Mouse (Mus musculus) forebrain, embryonic 10.5 days (tissue): Measurements from ENCODE around the gene Ube2f. TPM values are rescaled to one million over a fixed set of nuclear protein-coding genes. Genes with fewer than 3 reads are reported as not detected.

Experiments used
- DNase-seq: peaks from one replicate; pipeline ENCODE4 v3.0.0-alpha.2; 2017; ENCODE audit warnings: low spot score; ENCODE audit errors: extremely low spot score
- H3K27ac ChIP-seq: fragments of 300-500 bp; sonication (generic); 2 replicates; pipeline ENCODE4 v1.5.1; 2016; ENCODE audit warnings: mild to moderate bottlenecking
- H3K27me3 ChIP-seq: fragments of 300-500 bp; sonication (generic); 2 replicates; pipeline ENCODE4 v1.6.1; 2016; ENCODE audit warnings: mild to moderate bottlenecking; ENCODE audit not compliant: poor library complexity, severe bottlenecking
- H3K36me3 ChIP-seq: fragments of 300-500 bp; sonication (generic); replicated peaks from 2 replicates; pipeline ENCODE4 v1.6.1; 2016; ENCODE audit warnings: mild to moderate bottlenecking, moderate library complexity
- H3K4me1 ChIP-seq: fragments of 300-500 bp; sonication (generic); 2 replicates; pipeline ENCODE4 v1.6.1; 2016
- H3K4me3 ChIP-seq: fragments of 300-500 bp; sonication (generic); 2 replicates; pipeline ENCODE4 v1.5.1; 2016; ENCODE audit warnings: mild to moderate bottlenecking, moderate library complexity
- H3K9me3 ChIP-seq: fragments of 300-500 bp; sonication (generic); 2 replicates; pipeline ENCODE4 v1.6.1; 2016; ENCODE audit warnings: mild to moderate bottlenecking, moderate library complexity
- WGBS: fragments of 180-500 bp; shearing (Covaris S2); methylation state at CpG from one replicate; pipeline ENCODE4 v1.1.7; 2016; 5-methylcytosine and 5-hydroxymethylcytosine counted together
- polyA plus RNA-seq: library from polyadenylated mRNA; unstranded; fragments of >200 nt; fragmentation: Nextera tagmentation; extraction: Ambion mirVana; gene quantifications from 2 replicates; pipeline ENCODE4 v1.2.1, GENCODE M21; 2016

Ube2f gene
- polyA plus RNA-seq, 1 experiment from 2014 or later, result 99.9 TPM

DNA sequence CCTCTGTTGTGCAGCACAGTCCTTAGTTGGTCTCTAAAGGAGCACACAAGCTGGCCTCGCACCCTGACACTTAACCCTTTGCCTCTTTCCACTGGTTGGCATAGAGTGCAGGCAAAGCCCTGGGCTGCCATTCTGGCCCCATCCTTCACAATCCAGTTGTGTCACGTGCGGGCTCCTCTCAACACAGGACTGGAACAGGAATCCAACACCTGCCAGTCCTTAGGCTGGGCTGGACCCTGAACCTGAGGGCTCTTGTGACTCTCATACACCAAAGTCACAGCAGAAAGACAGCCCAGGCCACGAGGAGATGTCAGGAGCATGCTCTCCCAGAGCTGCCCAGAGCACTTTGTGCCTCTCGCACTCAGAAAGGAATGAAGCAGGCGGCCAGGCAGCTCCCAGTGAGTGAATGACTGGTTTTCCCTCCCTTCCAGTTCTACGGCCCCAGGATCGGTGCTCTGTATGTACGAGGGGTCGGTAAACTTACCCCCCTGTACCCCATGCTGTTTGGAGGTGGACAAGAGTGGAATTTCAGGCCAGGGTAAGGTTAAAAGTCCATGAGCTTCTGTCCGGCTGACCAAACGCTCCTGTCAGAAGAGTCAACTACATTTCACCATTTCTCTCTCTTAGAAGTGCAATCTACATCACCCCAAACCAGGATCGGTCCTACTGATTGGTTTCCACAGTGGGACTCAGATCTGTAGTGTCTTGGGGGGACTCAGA lies 59.4 kb downstream of the Ube2f start:
- no peaks in the 10 kb centered on the region for H3K9me3 ChIP-seq
- no peak overlapping the region for H3K27ac ChIP-seq
- H3K27me3 ChIP-seq, result no peaks in the 10 kb centered on the region
- WGBS, result 94% methylated on average over 13 of the region's 13 CpGs
- H3K4me1 ChIP-seq, result peaks cover 14% of the 10 kb centered on the region
- DNase-seq, result no peak
- no peak overlapping the region for H3K4me3 ChIP-seq
- H3K36me3 ChIP-seq, result peaks cover 77% of the 10 kb centered on the region

DNA sequence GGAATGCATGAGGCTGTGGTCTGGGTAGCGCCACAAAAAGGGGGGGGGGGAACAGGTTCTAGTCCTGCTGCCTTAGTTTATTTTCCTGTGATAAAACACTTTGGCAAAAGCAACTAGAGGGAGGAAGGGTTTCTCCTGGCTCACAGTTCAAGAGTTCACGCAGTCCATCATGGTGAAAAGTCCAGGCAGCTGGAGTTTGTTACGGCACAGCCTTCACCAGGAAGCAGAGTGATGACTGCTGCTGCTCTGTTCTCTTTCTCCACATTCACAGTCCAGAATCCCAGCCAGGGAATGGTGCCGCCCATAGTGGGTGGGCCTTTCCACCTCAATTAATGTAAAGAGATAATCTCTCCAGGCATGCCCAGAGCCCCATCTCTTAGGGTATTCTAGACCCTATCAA lies 62.2 kb downstream of the Ube2f start:
- 95% methylated on average over 4 of the region's 4 CpGs for WGBS
- Histone ChIP-seq H3K4me3 (no peak overlapping the region), H3K27ac (no peak overlapping the region), H3K9me3 (no peaks in the 10 kb centered on the region), H3K36me3 (peaks cover 55% of the 10 kb centered on the region), H3K4me1 (peaks cover 14% of the 10 kb centered on the region), H3K27me3 (no peaks in the 10 kb centered on the region)
- no peak for DNase-seq

DNA sequence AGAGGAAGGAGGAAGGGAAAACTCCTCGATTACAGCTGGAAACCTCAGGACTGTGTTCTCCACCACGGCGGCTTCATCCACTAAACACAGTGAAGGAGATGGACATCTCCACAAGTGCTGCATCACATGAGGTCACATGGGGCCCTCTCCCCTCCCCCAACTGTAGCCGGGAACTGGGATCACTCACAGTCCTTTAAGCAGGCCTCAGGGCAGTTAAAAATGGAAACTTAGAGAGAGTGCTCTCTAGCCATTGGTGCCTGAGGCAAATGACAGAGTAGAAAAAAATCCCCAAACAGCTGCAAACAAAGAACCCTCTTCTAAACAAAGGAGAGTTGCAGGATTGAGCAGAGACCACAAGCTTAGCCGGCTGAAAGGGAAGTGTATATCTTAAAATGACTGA lies 63.1 kb downstream of the Ube2f start:
- Histone ChIP-seq H3K4me3 (no peak overlapping the region), H3K9me3 (no peaks in the 10 kb centered on the region), H3K27me3 (no peaks in the 10 kb centered on the region), H3K27ac (peak overlapping the region; percentile 81), H3K36me3 (peaks cover 47% of the 10 kb centered on the region), H3K4me1 (peaks cover 14% of the 10 kb centered on the region)
- 44% methylated on average over 5 of the region's 5 CpGs for WGBS
- DNase-seq, result peak; percentile 35

DNA sequence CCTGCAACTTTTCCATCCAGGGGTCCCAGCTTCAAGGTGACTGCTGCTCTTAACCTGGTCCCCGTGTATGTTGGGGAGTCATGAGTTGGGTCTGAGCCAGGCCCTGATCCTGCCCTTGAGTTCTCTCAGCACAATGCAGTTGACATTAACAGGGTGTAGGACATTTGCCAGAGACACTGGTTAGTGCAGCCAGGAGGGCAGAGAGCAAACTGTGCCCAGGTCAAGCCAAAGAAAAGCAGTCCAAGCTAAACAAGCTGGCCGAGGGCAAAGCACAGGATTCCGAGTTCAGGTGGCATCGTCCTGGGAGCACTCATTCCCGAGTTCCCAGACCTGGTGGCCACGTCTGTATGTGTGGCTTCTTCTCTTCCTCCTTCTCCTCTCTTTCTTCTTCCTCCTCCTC lies 67.6 kb downstream of the Ube2f start:
- WGBS, result 91% methylated on average over 6 of the region's 6 CpGs

DNA sequence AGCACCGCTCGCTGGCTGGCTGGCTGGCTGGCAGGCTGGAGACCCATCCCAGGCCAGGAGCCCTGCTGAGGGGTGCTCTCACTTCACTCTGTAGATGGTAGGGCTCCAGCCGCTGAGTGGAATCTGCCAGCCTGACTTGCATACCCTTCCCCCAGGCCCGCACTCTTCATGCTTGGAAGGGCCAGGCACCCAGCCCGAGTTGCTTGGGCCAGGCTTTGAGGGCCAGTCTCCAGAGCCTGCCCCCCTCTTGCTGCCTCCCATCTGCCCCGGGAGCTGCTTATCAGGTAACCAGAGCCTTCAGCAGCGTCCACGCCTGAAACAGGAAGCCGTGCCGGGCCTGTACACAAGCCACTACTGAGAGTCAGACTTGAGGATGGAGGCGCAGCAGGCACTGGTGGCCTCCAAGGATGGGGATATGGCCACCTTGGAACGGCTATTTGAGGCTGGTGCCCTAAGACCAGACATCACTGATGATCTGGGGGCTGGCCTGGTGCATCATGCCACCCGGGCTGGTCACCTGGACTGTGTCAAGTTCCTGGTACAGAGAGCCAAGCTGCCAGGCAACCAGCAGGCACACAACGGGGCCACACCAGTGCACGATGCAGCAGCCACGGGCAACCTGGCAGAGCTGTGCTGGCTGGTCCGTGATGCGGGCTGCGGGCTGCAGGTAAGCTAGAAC lies 71.8 kb downstream of the Ube2f start, which contains the start of gene Espnl:
Gene Espnl (plus strand): TSS at position 316 of the 679 bp plus-strand sequence.
- H3K27ac ChIP-seq, result no peak within 1 kb of the TSS
- H3K9me3 ChIP-seq, result no peaks in the 10 kb centered on the region
- no peaks in the 10 kb centered on the region for H3K36me3 ChIP-seq
- no peaks in the 10 kb centered on the region for H3K27me3 ChIP-seq
- 80% methylated on average over 19 of the region's 19 CpGs for WGBS
- H3K4me1 ChIP-seq, result peaks cover 11% of the 10 kb centered on the region; the same call in 1 of the 2 replicates
- DNase-seq, result no peak
- no peak within 1 kb of the TSS for H3K4me3 ChIP-seq

More for the DNA sequence above, 67.6 kb downstream of the Ube2f start:
- H3K27ac ChIP-seq, result no peak overlapping the region
- no peak overlapping the region for H3K4me3 ChIP-seq
- peaks cover 6% of the 10 kb centered on the region for H3K36me3 ChIP-seq
- H3K27me3 ChIP-seq, result no peaks in the 10 kb centered on the region
- DNase-seq, result no peak
- H3K4me1 ChIP-seq, result peaks cover 16% of the 10 kb centered on the region
- H3K9me3 ChIP-seq, result no peaks in the 10 kb centered on the region

DNA sequence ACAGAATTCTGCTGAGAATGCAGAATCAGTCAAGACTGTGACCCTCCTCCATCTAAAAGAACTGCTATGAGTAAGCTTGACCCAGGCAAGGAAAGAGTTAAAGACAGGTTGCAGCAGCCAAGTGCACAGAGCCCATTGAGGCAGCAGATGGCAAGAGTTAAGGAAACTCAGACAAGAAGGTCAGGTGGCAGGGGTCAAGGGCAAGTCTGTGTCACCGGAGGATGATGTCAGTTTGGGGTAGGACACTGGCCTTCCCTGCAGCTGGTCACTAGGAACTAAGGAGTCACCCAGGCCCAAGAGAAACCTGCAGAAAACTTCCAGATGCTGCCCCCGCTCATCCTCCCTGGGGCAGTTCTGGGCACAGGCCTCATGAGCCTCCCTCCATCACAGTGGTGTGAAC lies 74.5 kb downstream of the Ube2f start:
- WGBS, result 81% methylated on average over 2 of the region's 2 CpGs
- H3K4me1 ChIP-seq, result peaks cover 11% of the 10 kb centered on the region; the same call in 1 of the 2 replicates
- H3K4me3 ChIP-seq, result no peak overlapping the region
- no peaks in the 10 kb centered on the region for H3K36me3 ChIP-seq
- no peaks in the 10 kb centered on the region for H3K9me3 ChIP-seq
- no peak overlapping the region for H3K27ac ChIP-seq
- DNase-seq, result no peak
- H3K27me3 ChIP-seq, result no peaks in the 10 kb centered on the region

DNA sequence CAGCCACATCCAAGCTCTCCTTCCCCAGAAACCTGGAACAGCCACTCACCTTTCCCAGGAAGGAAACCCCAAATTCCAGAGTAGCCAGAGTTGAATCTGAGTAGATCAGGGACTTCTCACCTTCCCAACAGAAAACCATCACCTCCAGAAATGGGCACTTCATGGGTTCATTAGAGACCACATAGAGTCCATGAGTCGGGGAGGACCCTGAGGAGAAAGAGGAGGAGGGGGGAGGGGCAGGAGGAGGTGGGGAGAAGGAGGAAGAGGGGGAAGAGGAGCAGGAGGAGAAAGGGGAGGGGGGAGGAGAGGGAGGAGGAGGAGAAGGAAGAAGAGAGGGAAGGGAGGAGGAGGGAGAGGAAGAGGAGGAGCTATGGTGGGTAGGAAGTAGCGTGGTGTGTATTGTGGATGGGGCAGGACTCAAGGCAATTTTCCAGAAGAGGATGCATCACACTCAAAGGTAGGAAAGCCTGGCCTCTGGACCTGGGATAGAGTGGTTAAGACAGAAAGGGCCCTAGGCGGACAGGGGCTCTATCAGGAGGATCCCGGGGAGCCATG lies 75.5 kb downstream of the Ube2f start:
- 81% methylated on average over 4 of the region's 4 CpGs for WGBS
- Histone ChIP-seq H3K9me3 (no peaks in the 10 kb centered on the region), H3K36me3 (no peaks in the 10 kb centered on the region)

DNA sequence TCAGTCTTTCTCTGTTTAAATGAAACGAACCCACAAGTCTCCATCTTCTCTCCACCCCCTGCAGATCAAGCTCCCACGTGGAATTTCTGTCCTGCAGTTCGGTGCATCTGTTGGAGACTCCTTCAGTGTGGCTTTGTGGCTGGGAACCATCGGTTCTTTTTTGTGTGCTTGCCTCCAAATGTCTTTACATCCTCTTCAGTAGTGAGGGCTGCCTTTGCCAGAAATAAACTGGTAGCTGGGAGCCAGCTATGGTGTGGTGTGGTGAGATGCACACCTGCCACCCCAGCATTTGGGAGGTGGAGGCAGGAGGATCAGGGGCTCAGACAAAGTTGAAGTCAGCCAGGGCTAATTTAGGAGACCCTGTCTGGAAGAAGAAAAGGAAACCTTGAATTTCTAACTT lies 82.0 kb downstream of the Ube2f start:
- Histone ChIP-seq H3K9me3 (no peaks in the 10 kb centered on the region), H3K4me3 (no peak overlapping the region), H3K27me3 (no peaks in the 10 kb centered on the region), H3K4me1 (no peaks in the 10 kb centered on the region), H3K27ac (no peak overlapping the region), H3K36me3 (no peaks in the 10 kb centered on the region)
- WGBS, result 62% methylated on average over 4 of the region's 4 CpGs
- DNase-seq, result no peak

More for the DNA sequence above, 75.5 kb downstream of the Ube2f start:
- H3K27me3 ChIP-seq, result no peaks in the 10 kb centered on the region
- no peak for DNase-seq
- no peak overlapping the region for H3K4me3 ChIP-seq
- no peak overlapping the region for H3K27ac ChIP-seq
- peaks cover 11% of the 10 kb centered on the region; the same call in 1 of the 2 replicates for H3K4me1 ChIP-seq

DNA sequence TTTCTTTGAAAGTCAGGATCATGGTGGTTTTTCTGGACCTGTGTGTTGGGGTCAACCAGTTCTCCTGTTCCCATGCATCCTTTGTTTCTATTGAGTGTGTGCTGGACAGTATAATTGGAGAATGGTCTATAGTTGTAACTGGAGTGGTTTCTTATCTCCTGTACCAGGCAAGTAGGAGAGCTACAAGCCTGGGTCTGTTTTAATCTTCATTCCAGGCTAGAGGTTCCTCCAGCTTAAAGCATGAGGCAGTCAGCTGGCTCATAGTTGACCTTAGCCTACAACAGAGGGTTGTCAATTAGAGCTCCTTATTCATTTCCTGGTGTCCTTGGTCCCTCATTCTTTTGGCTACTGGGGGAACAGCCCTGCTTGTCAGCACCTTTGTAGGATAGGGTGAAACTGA lies 83.5 kb downstream of the Ube2f start:
- H3K27ac ChIP-seq, result no peak overlapping the region
- H3K4me3 ChIP-seq, result no peak overlapping the region
- no peaks in the 10 kb centered on the region for H3K9me3 ChIP-seq
- DNase-seq, result no peak
- no peaks in the 10 kb centered on the region for H3K27me3 ChIP-seq
- peaks cover 6% of the 10 kb centered on the region; the same call in 1 of the 2 replicates for H3K4me1 ChIP-seq
- no peaks in the 10 kb centered on the region for H3K36me3 ChIP-seq

DNA sequence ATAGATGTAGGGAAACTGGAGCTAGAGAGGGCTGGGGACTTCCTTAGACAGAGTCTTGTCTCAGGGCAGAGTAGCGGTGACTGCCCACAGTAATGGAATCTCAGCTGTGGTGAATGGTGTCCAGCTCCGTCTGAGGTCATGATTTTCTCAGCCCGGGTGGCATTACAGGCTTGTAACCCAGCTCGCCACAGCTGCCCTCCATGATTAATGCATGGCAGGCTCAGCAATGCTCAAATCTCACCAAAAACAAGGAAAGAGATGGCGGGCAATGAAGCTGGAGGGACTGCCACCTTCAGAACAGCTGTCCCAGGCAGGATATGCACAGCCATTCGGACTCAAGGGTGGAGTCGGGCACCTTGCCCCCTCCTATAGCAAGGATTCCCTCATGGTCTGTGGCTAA lies 87.3 kb downstream of the Ube2f start:
- Histone ChIP-seq H3K36me3 (no peaks in the 10 kb centered on the region), H3K9me3 (no peaks in the 10 kb centered on the region), H3K4me3 (no peak overlapping the region), H3K4me1 (peaks cover 9% of the 10 kb centered on the region; the same call in 1 of the 2 replicates), H3K27ac (no peak overlapping the region), H3K27me3 (peaks cover 12% of the 10 kb centered on the region)
- WGBS, result 88% methylated on average over 7 of the region's 7 CpGs
- no peak for DNase-seq

Other genes with a start within 250 kb of the Ube2f start
- 0.26 and 0.67 TPM in 2 replicates for gene Rbm44, start 105.2 kb upstream of the Ube2f start, polyA plus RNA-seq
- gene Ramp1, start 70.5 kb upstream of the Ube2f start, polyA plus RNA-seq, result 0.06 and 0.10 TPM in 2 replicates
- 18.5 and 18.7 TPM in 2 replicates for gene Scly, start 48.0 kb downstream of the Ube2f start, polyA plus RNA-seq
- 0.04 TPM in 1 of 2 replicates, not detected in the other for gene Espnl, start 71.8 kb downstream of the Ube2f start, polyA plus RNA-seq
- gene Klhl30, start 100.7 kb downstream of the Ube2f start, polyA plus RNA-seq, result 0.11 and 0.14 TPM in 2 replicates
- 1.1 and 1.6 TPM in 2 replicates for gene Erfe, start 116.1 kb downstream of the Ube2f start, polyA plus RNA-seq
- 168 and 176 TPM in 2 replicates for gene Ilkap, start 148.5 kb downstream of the Ube2f start, polyA plus RNA-seq
- gene Hes6, start 163.7 kb downstream of the Ube2f start, polyA plus RNA-seq, result 156 and 177 TPM in 2 replicates
- 1.3 and 1.6 TPM in 2 replicates for gene Per2, start 209.0 kb downstream of the Ube2f start, polyA plus RNA-seq
- 13.1 and 13.9 TPM in 2 replicates for gene Traf3ip1, start 244.3 kb downstream of the Ube2f start, polyA plus RNA-seq